ENCODE assay signal across 12 mouse cellular contexts in genomic region chr17:27291176-27291575, GRCm38 (mm10).
"Had no signal": no experiment of that assay in that cellular context is flagged by ENCODE, and none has a peak within 500 bp of the region (broad histone marks: within the 10 kb centered on the region; RNA-seq: fewer than 3 reads in every experiment).

No protein-coding gene starts in this region.

- H3K9me3 ChIP-seq: stomach, embryonic 15.5 days had no signal

- H3K27ac ChIP-seq: left cerebral cortex, adult 2 months; limb, embryonic 12.5 days; liver, embryonic 13.5 days; lung, embryonic 15.5 days; macrophage; midbrain, embryonic 12.5 days; stomach, embryonic 15.5 days had no signal

- ATAC-seq: intestine, postnatal 0 days; liver, postnatal 0 days had no signal

- H3K36me3 ChIP-seq: limb, embryonic 12.5 days; liver, embryonic 13.5 days; lung, embryonic 15.5 days; midbrain, embryonic 12.5 days; stomach, embryonic 15.5 days had no signal

- H3K4me1 ChIP-seq: liver, embryonic 13.5 days; lung, embryonic 15.5 days; megakaryocyte, embryonic 14.5 days; midbrain, embryonic 12.5 days; stomach, embryonic 15.5 days had no signal

- H3K27me3 ChIP-seq: limb, embryonic 12.5 days; liver, embryonic 13.5 days; lung, embryonic 15.5 days; midbrain, embryonic 12.5 days; stomach, embryonic 15.5 days had no signal

- H3K4me3 ChIP-seq: left cerebral cortex, adult 2 months; limb, embryonic 12.5 days; liver, embryonic 13.5 days; lung, embryonic 15.5 days; megakaryocyte, embryonic 14.5 days; midbrain, embryonic 12.5 days; stomach, embryonic 15.5 days had no signal

- H3K4me2 ChIP-seq: limb, embryonic 12.5 days; liver, embryonic 13.5 days; lung, embryonic 15.5 days; midbrain, embryonic 12.5 days; stomach, embryonic 15.5 days had no signal

- DNase-seq: liver; liver, embryonic 13.5 days; liver, postnatal 0 days; lung, postnatal 14 days had no signal

- H3K9ac ChIP-seq: limb, embryonic 12.5 days; liver, embryonic 13.5 days; liver, postnatal 0 days; lung, embryonic 15.5 days; midbrain, embryonic 12.5 days; stomach, embryonic 15.5 days had no signal
